Mouse (Mus musculus): Measurements from ENCODE around the gene Naif1.

Gene Naif1

GRCm38 (mm10) chr2:32503588-32503987 is 53.3 kb downstream of the Naif1 start:
- DNase-seq, result no peak

DNA sequence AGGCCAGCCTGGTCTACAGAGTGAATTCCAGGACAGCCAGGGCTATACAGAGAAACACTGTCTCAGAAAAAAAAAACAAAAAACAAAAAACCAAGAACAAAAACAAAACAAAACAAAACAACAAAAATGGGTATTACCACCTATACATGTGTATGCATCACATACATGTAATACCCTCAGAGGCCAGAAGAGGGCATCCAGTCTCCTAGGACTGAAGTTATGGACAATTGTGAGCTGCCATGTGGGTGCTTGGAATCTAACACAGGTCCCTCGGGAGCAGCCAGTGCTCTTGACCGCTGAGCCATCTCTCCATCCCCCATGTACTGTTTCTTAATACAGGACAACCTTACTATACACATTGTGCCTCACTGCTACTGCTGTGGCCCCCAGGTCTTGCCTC is 55.3 kb downstream of the Naif1 start:
- no peak for DNase-seq
